Mouse (Mus musculus): ENCODE measurements at regions not wholly inside any gene's neighbourhood (a gene's known extent, or its start where the extent isn't known, plus 50 kb on each side); places are given as distances from the start of the nearest gene placed in this dataset.

DNA sequence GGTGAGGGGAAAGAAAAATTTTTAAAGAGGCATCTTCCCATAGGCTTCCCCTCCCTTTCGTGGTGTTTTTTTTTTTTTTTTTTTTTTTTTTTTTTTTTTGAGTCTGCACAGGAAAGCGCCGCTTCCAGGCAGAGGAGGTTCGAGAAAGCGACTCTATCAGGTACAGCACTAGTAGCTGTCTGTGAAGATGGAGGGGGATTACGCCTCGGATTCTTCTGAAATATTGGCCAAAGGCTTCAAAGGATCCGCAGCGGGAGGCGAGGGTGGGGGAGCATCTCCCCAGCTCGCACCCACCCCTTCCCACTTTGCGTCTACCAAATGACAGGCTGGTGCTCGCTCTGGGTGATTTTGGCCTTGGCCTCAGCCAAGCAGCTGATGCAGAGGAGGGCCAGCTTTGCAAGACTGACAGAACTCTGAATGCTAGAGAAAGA, 419.1 kb upstream of the Ubash3b start:
- Histone ChIP-seq H3K9me3 (ENCODE audit: low read length) (no peaks in the 10 kb centered on the region), H3K27ac (ENCODE audit: low read depth) (no peak overlapping the region), H3K4me2 (ENCODE audit: low read depth, low read length) (peak overlapping the region; percentile 55), H3K27me3 (ENCODE audit: insufficient read depth, low read length) (peaks cover 24% of the 10 kb centered on the region; the same call in 1 of the 2 replicates), H3K36me3 (replicated peaks; ENCODE audit: insufficient read depth, low read length) (no peaks in the 10 kb centered on the region), H3K4me1 (ENCODE audit: insufficient read depth) (no peaks in the 10 kb centered on the region), H3K4me3 (ENCODE audit: low read depth, low read length) (peak overlapping the region; percentile 27; the same call in 1 of the 2 replicates), H3K9ac (replicated peaks) (no peak overlapping the region)
- no peak for ATAC-seq
- DNase-seq, result no peak
- WGBS (ENCODE audit: insufficient replicate concordance), result 3% methylated on average over 13 of the region's 13 CpGs
- TF ChIP-seq EP300 (IDR thresholded peaks at IDR 0.05; ENCODE audit: low read depth) (no peak), CTCF (IDR thresholded peaks at IDR 0.05; ENCODE audit: low read depth) (no peak)

GRCm38 (mm10) chr9:41580067-41580466, 418.6 kb upstream of the Ubash3b start:
- Histone ChIP-seq H3K4me3 (ENCODE audit: low read depth, low read length) (0 out of 2 replicates have a peak overlapping the region, but pooled peaks have one; percentile 27), H3K9ac (replicated peaks) (no peak overlapping the region), H3K9me3 (ENCODE audit: low read length) (no peaks in the 10 kb centered on the region), H3K36me3 (replicated peaks; ENCODE audit: insufficient read depth, low read length) (no peaks in the 10 kb centered on the region), H3K4me1 (ENCODE audit: insufficient read depth) (no peaks in the 10 kb centered on the region), H3K4me2 (ENCODE audit: low read depth, low read length) (no peak overlapping the region), H3K27me3 (ENCODE audit: insufficient read depth, low read length) (peaks cover 24% of the 10 kb centered on the region; the same call in 1 of the 2 replicates), H3K27ac (ENCODE audit: low read depth) (no peak overlapping the region)
- ATAC-seq (no peak), DNase-seq (no peak)
- 19% methylated on average over 4 of the region's 4 CpGs for WGBS (ENCODE audit: insufficient replicate concordance)
- TF ChIP-seq CTCF (IDR thresholded peaks at IDR 0.05; ENCODE audit: low read depth) (no peak), EP300 (IDR thresholded peaks at IDR 0.05; ENCODE audit: low read depth) (no peak)

DNA sequence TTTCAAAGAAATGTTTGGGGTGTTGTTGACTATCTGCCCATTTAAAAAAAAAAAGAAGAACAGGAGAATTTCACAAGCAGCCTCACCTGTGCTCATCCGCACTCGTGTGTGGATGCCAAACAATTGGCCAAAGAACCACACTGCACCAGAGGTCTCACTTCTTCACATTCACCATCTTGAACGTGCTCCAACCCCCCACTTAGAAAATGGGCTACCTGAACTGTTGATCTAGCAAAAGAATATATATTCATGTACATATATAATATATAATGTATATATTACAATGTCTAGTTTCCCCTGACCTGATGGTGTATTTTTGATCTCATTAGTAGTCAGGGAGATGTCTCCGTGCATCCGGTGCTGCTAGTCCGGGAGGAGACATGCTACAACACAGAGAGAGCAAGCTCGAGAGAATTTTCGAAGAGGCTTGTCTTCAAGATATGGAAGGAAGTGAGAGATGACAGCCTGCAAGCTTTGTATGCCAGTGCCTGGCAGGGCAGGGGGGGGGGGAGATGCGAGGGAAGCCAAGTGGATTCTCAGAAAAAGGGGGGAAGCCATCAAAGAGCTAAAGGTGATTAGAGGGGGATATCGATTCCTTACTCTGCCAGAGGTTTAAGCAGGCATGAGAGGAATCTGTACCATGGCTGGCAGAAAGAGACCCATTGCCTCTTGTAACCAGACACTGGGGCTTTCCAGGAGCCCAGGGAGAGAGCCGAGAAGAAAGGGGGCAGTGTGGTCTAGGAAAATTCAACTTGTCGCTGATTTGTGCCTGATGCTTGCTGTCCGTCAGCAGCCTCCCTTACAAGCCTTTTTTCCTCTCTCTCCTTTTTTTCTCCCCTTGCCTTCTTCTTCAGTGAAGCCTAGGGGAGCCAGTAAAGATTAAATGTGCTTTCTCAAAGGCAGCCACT, 417.9 kb upstream of the Ubash3b start:
- TF ChIP-seq CTCF (IDR thresholded peaks at IDR 0.05; ENCODE audit: low read depth), result peak; percentile 32
- TF ChIP-seq EP300 (IDR thresholded peaks at IDR 0.05; ENCODE audit: low read depth), result no peak
- no peak overlapping the region for H3K4me3 ChIP-seq (ENCODE audit: low read depth, low read length)
- DNase-seq (no peak), ATAC-seq (no peak)
- 43% methylated on average over 12 of the region's 13 CpGs for WGBS (ENCODE audit: insufficient replicate concordance)
- H3K4me1 ChIP-seq (ENCODE audit: insufficient read depth), result no peaks in the 10 kb centered on the region
- H3K9me3 ChIP-seq (ENCODE audit: low read length), result no peaks in the 10 kb centered on the region
- H3K9ac ChIP-seq (replicated peaks), result no peak overlapping the region
- no peak overlapping the region for H3K4me2 ChIP-seq (ENCODE audit: low read depth, low read length)
- H3K27ac ChIP-seq (ENCODE audit: low read depth), result no peak overlapping the region
- H3K36me3 ChIP-seq (replicated peaks; ENCODE audit: insufficient read depth, low read length), result no peaks in the 10 kb centered on the region
- H3K27me3 ChIP-seq (ENCODE audit: insufficient read depth, low read length), result peaks cover 24% of the 10 kb centered on the region; the same call in 1 of the 2 replicates

DNA sequence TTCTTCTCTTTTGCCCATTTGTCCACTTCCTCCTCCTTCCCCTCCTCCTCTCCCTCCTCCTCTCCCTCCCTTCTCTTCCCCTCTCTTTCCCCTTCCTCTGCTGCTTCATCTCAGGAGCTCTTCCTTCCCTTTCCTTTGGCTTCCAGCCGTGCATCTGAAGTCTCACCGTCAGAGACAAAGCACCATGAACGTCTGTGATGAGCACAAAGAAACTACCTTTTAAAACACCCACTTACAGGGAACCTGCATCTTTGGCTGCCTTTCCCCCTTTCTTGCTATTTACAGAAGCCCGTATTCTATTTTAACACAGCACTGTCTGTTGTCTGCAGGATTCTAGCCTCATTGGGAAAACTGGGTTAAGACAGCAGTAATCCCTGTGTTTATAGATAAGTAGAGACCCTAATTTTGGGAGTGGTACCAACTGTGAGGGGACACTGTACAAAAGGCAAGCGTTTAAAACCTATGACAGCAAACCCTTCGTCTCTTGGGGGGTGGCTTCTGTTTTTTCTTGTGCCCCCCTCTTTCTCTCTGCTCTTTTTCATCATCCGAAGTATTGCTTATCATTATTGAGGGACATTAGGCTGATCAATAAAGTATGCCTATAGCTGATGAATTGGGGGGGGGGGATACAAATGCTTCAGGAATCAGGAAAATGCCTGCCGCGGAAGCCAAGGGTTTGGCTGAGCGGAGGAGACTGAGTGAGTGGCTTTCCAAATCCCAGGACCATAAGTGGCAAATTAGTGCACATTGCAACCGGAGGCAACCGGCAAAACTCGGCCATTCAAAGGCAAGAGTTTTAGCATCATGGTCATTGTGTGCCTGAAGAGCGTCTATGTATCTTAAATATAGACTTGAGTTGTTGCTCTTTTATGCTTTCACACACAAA, 417.0 kb upstream of the Ubash3b start:
- H3K9me3 ChIP-seq (ENCODE audit: low read length), result no peaks in the 10 kb centered on the region
- H3K36me3 ChIP-seq (replicated peaks; ENCODE audit: insufficient read depth, low read length), result no peaks in the 10 kb centered on the region
- H3K4me2 ChIP-seq (ENCODE audit: low read depth, low read length), result no peak overlapping the region
- ATAC-seq (no peak), DNase-seq (no peak)
- H3K27ac ChIP-seq (ENCODE audit: low read depth), result no peak overlapping the region
- peaks cover 22% of the 10 kb centered on the region; the same call in 1 of the 2 replicates for H3K27me3 ChIP-seq (ENCODE audit: insufficient read depth, low read length)
- TF ChIP-seq EP300 (IDR thresholded peaks at IDR 0.05; ENCODE audit: low read depth) (no peak), CTCF (IDR thresholded peaks at IDR 0.05; ENCODE audit: low read depth) (no peak)
- WGBS (ENCODE audit: insufficient replicate concordance), result 64% methylated on average over 14 of the region's 14 CpGs
- H3K4me3 ChIP-seq (ENCODE audit: low read depth, low read length), result no peak overlapping the region
- H3K4me1 ChIP-seq (ENCODE audit: insufficient read depth), result no peaks in the 10 kb centered on the region
- H3K9ac ChIP-seq (replicated peaks), result no peak overlapping the region

- 40% methylated on average over 1 of the region's 1 CpGs for WGBS (ENCODE audit: insufficient replicate concordance)
- TF ChIP-seq CTCF (IDR thresholded peaks at IDR 0.05; ENCODE audit: low read depth), result no peak
- no peak for TF ChIP-seq EP300 (IDR thresholded peaks at IDR 0.05; ENCODE audit: low read depth)
- Histone ChIP-seq H3K27ac (ENCODE audit: low read depth) (no peak overlapping the region), H3K4me2 (ENCODE audit: low read depth, low read length) (no peak overlapping the region), H3K36me3 (replicated peaks; ENCODE audit: insufficient read depth, low read length) (no peaks in the 10 kb centered on the region), H3K27me3 (ENCODE audit: insufficient read depth, low read length) (peaks cover 22% of the 10 kb centered on the region; the same call in 1 of the 2 replicates), H3K4me3 (ENCODE audit: low read depth, low read length) (no peak overlapping the region), H3K4me1 (ENCODE audit: insufficient read depth) (no peaks in the 10 kb centered on the region), H3K9me3 (ENCODE audit: low read length) (no peaks in the 10 kb centered on the region), H3K9ac (replicated peaks) (no peak overlapping the region)
- DNase-seq (no peak), ATAC-seq (no peak)
Observed at GRCm38 (mm10) chr9:41577760-41578159, 416.3 kb upstream of the Ubash3b start.

GRCm38 (mm10) chr9:41575826-41576225, 414.3 kb upstream of the Ubash3b start:
- no peak overlapping the region for H3K4me3 ChIP-seq (ENCODE audit: low read depth, low read length)
- no peaks in the 10 kb centered on the region for H3K9me3 ChIP-seq (ENCODE audit: low read length)
- no peak overlapping the region for H3K4me2 ChIP-seq (ENCODE audit: low read depth, low read length)
- peaks cover 14% of the 10 kb centered on the region; the same call in 1 of the 2 replicates for H3K27me3 ChIP-seq (ENCODE audit: insufficient read depth, low read length)
- H3K9ac ChIP-seq (replicated peaks), result no peak overlapping the region
- H3K36me3 ChIP-seq (replicated peaks; ENCODE audit: insufficient read depth, low read length), result no peaks in the 10 kb centered on the region
- no peak overlapping the region for H3K27ac ChIP-seq (ENCODE audit: low read depth)
- ATAC-seq (no peak), DNase-seq (no peak)
- H3K4me1 ChIP-seq (ENCODE audit: insufficient read depth), result no peaks in the 10 kb centered on the region
- TF ChIP-seq CTCF (IDR thresholded peaks at IDR 0.05; ENCODE audit: low read depth) (no peak), EP300 (IDR thresholded peaks at IDR 0.05; ENCODE audit: low read depth) (no peak)
- 46% methylated on average over 5 of the region's 5 CpGs for WGBS (ENCODE audit: insufficient replicate concordance)
